Mouse (Mus musculus) lung, embryonic 14.5 days (tissue): ENCODE results near the gene Rhou. TPM values are rescaled to one million over a fixed set of nuclear protein-coding genes. Genes with fewer than 3 reads are reported as not detected.

Experiments used
- ATAC-seq: fragments of 200-750 bp; cut with Nextera tagmentation; 2 replicates; pipeline ENCODE4 v1.8.0; 2017; ENCODE audit warnings: mild to moderate bottlenecking, moderate TSS enrichment, moderate library complexity; ENCODE audit not compliant: insufficient read depth
- DNase-seq: peaks from one replicate; pipeline ENCODE4 v3.0.0-alpha.2; 2015
- H3K27ac ChIP-seq: fragments of 300-500 bp; sonication (generic); 2 replicates; pipeline ENCODE4 v1.5.1; 2014; ENCODE audit warnings: low read depth, mild to moderate bottlenecking, moderate library complexity
- H3K27me3 ChIP-seq: fragments of 300-500 bp; sonication (generic); 2 replicates; pipeline ENCODE4 v1.6.1; 2014; ENCODE audit warnings: low read length, control low read depth; ENCODE audit not compliant: insufficient read depth
- H3K36me3 ChIP-seq: fragments of 300-500 bp; sonication (generic); 2 replicates; pipeline ENCODE4 v1.6.1; 2014; ENCODE audit warnings: control low read depth; ENCODE audit not compliant: insufficient read depth
- H3K4me1 ChIP-seq: fragments of 300-500 bp; sonication (generic); 2 replicates; pipeline ENCODE4 v1.6.1; 2014; ENCODE audit warnings: antibody characterized with exemption, control low read depth; ENCODE audit not compliant: insufficient read depth
- H3K4me2 ChIP-seq: fragments of 300-500 bp; sonication (generic); 2 replicates; pipeline ENCODE4 v1.6.1; 2014; ENCODE audit warnings: mild to moderate bottlenecking
- H3K4me3 ChIP-seq: fragments of 300-500 bp; sonication (generic); 2 replicates; pipeline ENCODE4 v1.5.1; 2014; ENCODE audit warnings: low read depth, low read length
- H3K9ac ChIP-seq: fragments of 300-500 bp; sonication (generic); 2 replicates; pipeline ENCODE4 v1.6.1; 2014
- H3K9me3 ChIP-seq: fragments of 300-500 bp; sonication (generic); 2 replicates; pipeline ENCODE4 v1.6.1; 2016; ENCODE audit warnings: low read depth, low read length, control low read depth
- CTCF ChIP-seq: IDR thresholded peaks from 2 replicates; pipeline ENCODE4 v1.5.1; 2016; ENCODE audit warnings: antibody characterized with exemption, low read depth
- WGBS: fragments of 180-500 bp; shearing (Covaris S2); extraction: QIAGEN DNeasy Blood & Tissue Kit; methylation state at CpG from one replicate; pipeline ENCODE4 v1.1.7; 2014; 5-methylcytosine and 5-hydroxymethylcytosine counted together
- polyA plus RNA-seq: library from polyadenylated mRNA; unstranded; fragments of >200 nt; fragmentation: Nextera tagmentation; extraction: Ambion mirVana; gene quantifications from 2 replicates; pipeline ENCODE4 v1.2.1, GENCODE M21; 2014

Gene Rhou
- polyA plus RNA-seq, 1 experiment from 2014 or later, result 12.9 TPM

- H3K27ac ChIP-seq, result no peak overlapping the region
These were observed 56.6 kb downstream of the Rhou start for GRCm38 (mm10) chr8:123710335-123710734.

More at GRCm38 (mm10) chr8:123710335-123710734, 56.6 kb downstream of the Rhou start:
- Histone ChIP-seq H3K9me3 (no peaks in the 10 kb centered on the region), H3K4me1 (peaks cover 4% of the 10 kb centered on the region), H3K27me3 (no peaks in the 10 kb centered on the region), H3K4me2 (no peak overlapping the region), H3K36me3 (no peaks in the 10 kb centered on the region), H3K9ac (no peak overlapping the region), H3K4me3 (no peak overlapping the region)
- ATAC-seq (no peak), DNase-seq (no peak)
- WGBS, result 71% methylated on average over 5 of the region's 5 CpGs
- no peak for TF ChIP-seq CTCF

Other genes with a start within 250 kb of the Rhou start
- not detected in 2 replicates for gene Mc1r, start 246.8 kb upstream of the Rhou start, polyA plus RNA-seq
- 1.7 and 3.0 TPM in 2 replicates for gene Tubb3, start 242.5 kb upstream of the Rhou start, polyA plus RNA-seq
- gene Def8, start 230.4 kb upstream of the Rhou start, polyA plus RNA-seq, result 34.1 and 34.3 TPM in 2 replicates
- 39.4 and 40.9 TPM in 2 replicates for gene Afg3l1, start 176.0 kb upstream of the Rhou start, polyA plus RNA-seq
- 2.2 and 3.4 TPM in 2 replicates for gene Dbndd1, start 138.5 kb upstream of the Rhou start, polyA plus RNA-seq
- 29.8 and 30.6 TPM in 2 replicates for gene Gas8, start 135.1 kb upstream of the Rhou start, polyA plus RNA-seq
- 30.1 and 32.1 TPM in 2 replicates for gene Rab4a, start 152.1 kb downstream of the Rhou start, polyA plus RNA-seq
- 5.6 and 7.1 TPM in 2 replicates for gene Ccsap, start 206.3 kb downstream of the Rhou start, polyA plus RNA-seq
- 0.99 and 2.5 TPM in 2 replicates for gene Acta1, start 240.8 kb downstream of the Rhou start, polyA plus RNA-seq